Mouse (Mus musculus): ENCODE data around the gene Lmna. TPM values are rescaled to one million over a fixed set of nuclear protein-coding genes. Genes with fewer than 3 reads are reported as not detected.
A peak's percentile ranks its signal among the peaks of the same experiment; 100 is the strongest.

The Lmna gene
- 635 and 751 TPM in 2 replicates for polyA plus RNA-seq (2015; fragmentation: Nextera tagmentation; extraction: Ambion mirVana)

- peak within 1 kb of the TSS; percentile 34 for H3K4me3 ChIP-seq
- 2% methylated on average over 29 of the region's 31 CpGs for WGBS
- H3K9me3 ChIP-seq = no peaks in the 10 kb centered on the region
- peak within 1 kb of the TSS; percentile 93 for H3K27ac ChIP-seq
- H3K4me1 ChIP-seq = peaks cover 86% of the 10 kb centered on the region
- ATAC-seq (ENCODE audit: insufficient number of reproducible peaks, low FRiP score, low TSS enrichment, low read depth) = peak; percentile 89
- H3K9ac ChIP-seq = peak within 1 kb of the TSS; percentile 31; the same call in 1 of the 2 replicates
- no peaks in the 10 kb centered on the region for H3K36me3 ChIP-seq
- peak within 1 kb of the TSS; percentile 48 for H3K4me2 ChIP-seq
- H3K27me3 ChIP-seq = no peaks in the 10 kb centered on the region
Measured at GRCm38 (mm10) chr3:88509692-88510420, at the start of gene Lmna. TSS of gene Lmna (minus strand) at chr3:88509956.

GRCm38 (mm10) chr3:88556616-88557015, 46.9 kb upstream of the Lmna start:
- H3K4me1 ChIP-seq = peaks cover 22% of the 10 kb centered on the region
- H3K27ac ChIP-seq = no peak overlapping the region
- H3K4me2 ChIP-seq = no peak overlapping the region
- no peaks in the 10 kb centered on the region for H3K9me3 ChIP-seq
- no peak for ATAC-seq (ENCODE audit: insufficient number of reproducible peaks, low FRiP score, low TSS enrichment, low read depth)
- WGBS = 96% methylated on average over 8 of the region's 8 CpGs
- no peak overlapping the region for H3K4me3 ChIP-seq
- H3K27me3 ChIP-seq = no peaks in the 10 kb centered on the region
- H3K36me3 ChIP-seq = peaks cover 62% of the 10 kb centered on the region
- no peak overlapping the region for H3K9ac ChIP-seq

GRCm38 (mm10) chr3:88555731-88556130, 46.0 kb upstream of the Lmna start:
- Histone ChIP-seq H3K27ac (no peak overlapping the region), H3K36me3 (peaks cover 53% of the 10 kb centered on the region), H3K4me1 (peaks cover 26% of the 10 kb centered on the region), H3K9me3 (no peaks in the 10 kb centered on the region), H3K4me2 (no peak overlapping the region), H3K27me3 (no peaks in the 10 kb centered on the region), H3K9ac (no peak overlapping the region), H3K4me3 (no peak overlapping the region)
- ATAC-seq (ENCODE audit: insufficient number of reproducible peaks, low FRiP score, low TSS enrichment, low read depth) = no peak
- 94% methylated on average over 6 of the region's 6 CpGs for WGBS

DNA sequence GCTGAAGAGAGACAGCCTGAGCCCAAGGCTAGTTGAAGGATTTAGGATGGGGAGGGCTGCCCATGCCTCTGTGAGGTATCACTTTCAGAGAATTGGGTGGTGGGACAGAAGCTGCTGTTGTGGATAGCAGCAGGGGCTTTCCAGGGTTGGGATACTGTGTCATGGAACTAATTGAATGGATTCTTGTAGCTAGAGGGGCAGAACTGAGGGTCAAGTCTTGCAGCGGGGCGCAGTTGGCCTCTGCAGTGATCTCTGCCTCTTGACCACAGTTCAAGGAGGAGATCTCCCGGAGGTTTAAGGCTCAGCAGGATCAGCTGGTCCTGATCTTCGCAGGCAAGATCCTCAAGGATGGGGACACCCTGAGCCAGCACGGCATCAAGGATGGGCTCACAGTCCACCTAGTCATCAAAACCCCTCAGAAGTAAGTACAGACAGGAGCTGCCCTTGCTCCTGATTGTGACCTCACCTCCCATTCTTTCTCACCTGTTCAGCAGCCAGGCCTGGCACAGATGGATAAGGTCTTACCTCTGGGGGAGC, 45.4 kb upstream of the Lmna start:
- 85% methylated on average over 5 of the region's 5 CpGs for WGBS
- H3K4me2 ChIP-seq = no peak overlapping the region
- no peak for ATAC-seq (ENCODE audit: insufficient number of reproducible peaks, low FRiP score, low TSS enrichment, low read depth)
- H3K9ac ChIP-seq = no peak overlapping the region
- peaks cover 47% of the 10 kb centered on the region for H3K36me3 ChIP-seq
- H3K9me3 ChIP-seq = no peaks in the 10 kb centered on the region
- no peak overlapping the region for H3K4me3 ChIP-seq
- no peak overlapping the region for H3K27ac ChIP-seq
- H3K4me1 ChIP-seq = peaks cover 30% of the 10 kb centered on the region
- no peaks in the 10 kb centered on the region for H3K27me3 ChIP-seq

DNA sequence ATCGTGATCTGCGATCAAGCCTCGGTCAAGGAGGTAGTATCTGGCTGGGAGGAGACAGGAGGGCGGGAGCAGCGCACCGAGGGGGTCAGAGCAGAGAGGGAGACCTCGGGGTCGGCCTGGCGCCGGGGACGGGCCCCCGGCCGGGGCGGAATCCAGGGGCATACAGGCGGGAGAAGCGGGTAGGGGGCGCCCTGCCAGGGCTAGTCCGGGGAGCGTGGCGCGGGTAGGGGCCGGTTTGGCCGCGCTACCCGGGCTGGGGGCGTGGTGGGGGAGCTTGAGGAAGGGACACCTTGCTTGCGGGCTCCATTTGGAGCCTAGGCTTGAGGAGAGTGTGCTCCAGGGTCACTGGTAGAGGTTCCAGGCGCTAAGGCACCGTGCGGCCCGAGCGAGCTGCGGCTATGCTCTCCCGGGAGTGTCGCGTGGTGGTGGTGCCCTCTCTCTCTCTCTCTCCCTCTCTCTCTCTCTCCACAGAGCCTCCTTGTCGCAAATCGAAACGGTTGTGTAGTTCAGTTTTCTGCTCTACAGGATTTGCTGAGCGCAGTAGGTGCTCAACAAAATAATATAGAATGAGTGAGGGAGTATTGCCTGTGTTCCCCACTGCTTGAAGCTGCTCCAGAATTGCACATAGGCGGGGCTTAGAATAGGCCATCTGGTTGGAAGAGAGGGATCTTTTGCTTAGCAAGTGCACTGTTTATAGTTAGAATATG, 44.3 kb upstream of the Lmna start:
- H3K27me3 ChIP-seq = no peaks in the 10 kb centered on the region
- WGBS = under 1% methylated on average over 40 of the region's 41 CpGs
- H3K4me1 ChIP-seq = peaks cover 31% of the 10 kb centered on the region
- peaks cover 36% of the 10 kb centered on the region for H3K36me3 ChIP-seq
- peak overlapping the region; percentile 63 for H3K4me3 ChIP-seq
- H3K4me2 ChIP-seq = peak overlapping the region; percentile 79
- peak overlapping the region; percentile 97 for H3K27ac ChIP-seq
- ATAC-seq (ENCODE audit: insufficient number of reproducible peaks, low FRiP score, low TSS enrichment, low read depth) = peak; percentile 30; the same call in 1 of the 2 replicates
- no peaks in the 10 kb centered on the region for H3K9me3 ChIP-seq
- peak overlapping the region; percentile 55 for H3K9ac ChIP-seq

GRCm38 (mm10) chr3:88553525-88553879, 43.7 kb upstream of the Lmna start, which contains the start of gene Ubqln4:
TSS of gene Ubqln4 (plus strand) at chr3:88553758.
- peaks cover 31% of the 10 kb centered on the region for H3K4me1 ChIP-seq
- peak within 1 kb of the TSS; percentile 63 for H3K4me3 ChIP-seq
- ATAC-seq (ENCODE audit: insufficient number of reproducible peaks, low FRiP score, low TSS enrichment, low read depth) = peak; percentile 85
- H3K36me3 ChIP-seq = peaks cover 36% of the 10 kb centered on the region
- no peaks in the 10 kb centered on the region for H3K27me3 ChIP-seq
- H3K9ac ChIP-seq = peak within 1 kb of the TSS; percentile 55
- peak within 1 kb of the TSS; percentile 97 for H3K27ac ChIP-seq
- peak within 1 kb of the TSS; percentile 79 for H3K4me2 ChIP-seq
- no peaks in the 10 kb centered on the region for H3K9me3 ChIP-seq
- under 1% methylated on average over 32 of the region's 37 CpGs for WGBS

GRCm38 (mm10) chr3:88552676-88553524, 43.1 kb upstream of the Lmna start, which contains the start of gene Lamtor2:
TSS of gene Lamtor2 (minus strand) at chr3:88553074.
- Histone ChIP-seq H3K4me3 (peak within 1 kb of the TSS; percentile 63), H3K4me1 (peaks cover 33% of the 10 kb centered on the region), H3K9me3 (no peaks in the 10 kb centered on the region), H3K4me2 (peak within 1 kb of the TSS; percentile 79), H3K27me3 (no peaks in the 10 kb centered on the region), H3K27ac (peak within 1 kb of the TSS; percentile 97), H3K36me3 (peaks cover 30% of the 10 kb centered on the region), H3K9ac (peak within 1 kb of the TSS; percentile 55)
- WGBS = under 1% methylated on average over 48 of the region's 48 CpGs
- ATAC-seq (ENCODE audit: insufficient number of reproducible peaks, low FRiP score, low TSS enrichment, low read depth) = peak; percentile 87

- ATAC-seq (ENCODE audit: insufficient number of reproducible peaks, low FRiP score, low TSS enrichment, low read depth) = no peak
- 19% methylated on average over 16 of the region's 16 CpGs for WGBS
Measured at GRCm38 (mm10) chr3:88552082-88552645, 42.4 kb upstream of the Lmna start.

DNA sequence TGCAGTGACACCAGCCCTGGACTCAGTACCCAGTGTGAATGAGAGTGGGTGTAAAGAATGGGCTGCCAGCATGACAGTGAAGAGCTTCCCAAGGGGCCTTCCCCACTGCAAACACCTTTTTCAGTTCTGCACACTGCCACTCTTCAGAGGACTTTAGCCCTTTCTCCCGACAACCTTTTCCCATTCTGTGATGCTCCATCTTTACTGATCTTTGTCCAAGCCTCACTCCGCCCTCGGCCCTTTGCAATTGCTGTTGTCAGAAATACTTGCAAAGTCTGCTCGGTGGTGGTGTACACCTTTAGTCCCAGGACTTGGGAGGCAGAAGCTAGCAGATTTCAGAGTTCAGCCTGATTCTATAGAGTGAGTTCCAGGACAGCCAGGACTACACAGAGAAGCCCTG, 41.8 kb upstream of the Lmna start:
- 79% methylated on average over 4 of the region's 4 CpGs for WGBS
- Histone ChIP-seq H3K4me1 (peaks cover 38% of the 10 kb centered on the region), H3K4me2 (no peak overlapping the region; the same call in 1 of the 2 replicates), H3K36me3 (peaks cover 18% of the 10 kb centered on the region), H3K4me3 (peak overlapping the region; percentile 63), H3K27me3 (no peaks in the 10 kb centered on the region), H3K9me3 (no peaks in the 10 kb centered on the region), H3K27ac (no peak overlapping the region), H3K9ac (no peak overlapping the region)
- no peak for ATAC-seq (ENCODE audit: insufficient number of reproducible peaks, low FRiP score, low TSS enrichment, low read depth)

More at GRCm38 (mm10) chr3:88552082-88552645, 42.4 kb upstream of the Lmna start:
- peak overlapping the region; percentile 63 for H3K4me3 ChIP-seq
- no peaks in the 10 kb centered on the region for H3K9me3 ChIP-seq
- H3K4me1 ChIP-seq = peaks cover 34% of the 10 kb centered on the region
- peaks cover 23% of the 10 kb centered on the region for H3K36me3 ChIP-seq
- H3K27me3 ChIP-seq = no peaks in the 10 kb centered on the region
- H3K27ac ChIP-seq = peak overlapping the region; percentile 97
- peak overlapping the region; percentile 50 for H3K9ac ChIP-seq
- peak overlapping the region; percentile 79 for H3K4me2 ChIP-seq

DNA sequence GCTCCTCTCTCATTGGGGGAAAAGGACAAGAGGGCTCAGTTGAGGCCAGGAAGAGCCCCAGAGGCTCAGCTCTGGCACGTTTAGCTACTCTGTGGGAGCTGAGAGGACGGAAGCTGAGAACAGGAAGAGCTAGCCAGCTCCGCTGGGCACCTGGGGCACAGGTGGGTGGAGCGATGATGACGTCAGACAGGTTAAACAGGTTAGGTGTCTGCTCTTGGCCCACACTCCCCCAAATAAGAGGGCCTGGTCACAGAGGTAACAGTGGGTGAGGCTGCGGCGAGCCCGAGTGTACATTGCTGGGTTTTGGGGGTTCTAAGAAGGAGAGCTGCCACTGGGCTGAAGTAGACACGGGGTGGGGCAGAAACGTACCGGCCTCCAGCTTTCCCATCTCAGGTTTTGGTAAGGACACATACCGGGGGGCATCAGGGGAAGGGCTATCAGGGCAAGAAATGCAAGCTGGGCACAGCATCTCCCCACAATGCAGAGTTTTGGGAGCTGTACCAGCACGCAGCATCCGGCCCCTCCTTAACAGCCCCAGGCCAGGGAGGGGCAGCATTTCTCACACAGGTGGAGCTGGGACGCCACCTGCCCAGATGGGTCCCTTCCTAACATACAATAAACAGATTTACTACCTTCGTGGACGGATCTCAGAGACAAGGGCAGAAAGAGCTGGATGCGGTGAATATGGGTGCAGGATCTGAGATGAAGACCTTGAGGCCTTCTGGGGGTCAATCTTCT, 38.6 kb upstream of the Lmna start, which contains the start of gene Rab25:
TSS of gene Rab25 (minus strand) at position 121 of the 738 bp plus-strand sequence.
- Histone ChIP-seq H3K27me3 (no peaks in the 10 kb centered on the region), H3K27ac (peak within 1 kb of the TSS; percentile 65), H3K4me3 (peak within 1 kb of the TSS; percentile 19), H3K4me2 (0 out of 2 replicates have a peak within 1 kb of the TSS, but pooled peaks have one; percentile 7), H3K4me1 (peaks cover 22% of the 10 kb centered on the region), H3K9me3 (no peaks in the 10 kb centered on the region), H3K36me3 (peaks cover 5% of the 10 kb centered on the region; the same call in 1 of the 2 replicates), H3K9ac (no peak within 1 kb of the TSS)
- ATAC-seq (ENCODE audit: insufficient number of reproducible peaks, low FRiP score, low TSS enrichment, low read depth) = no peak
- WGBS = 40% methylated on average over 18 of the region's 18 CpGs
